Mouse (Mus musculus): ENCODE measurements around the gene Gramd1a.

Gramd1a gene

DNA sequence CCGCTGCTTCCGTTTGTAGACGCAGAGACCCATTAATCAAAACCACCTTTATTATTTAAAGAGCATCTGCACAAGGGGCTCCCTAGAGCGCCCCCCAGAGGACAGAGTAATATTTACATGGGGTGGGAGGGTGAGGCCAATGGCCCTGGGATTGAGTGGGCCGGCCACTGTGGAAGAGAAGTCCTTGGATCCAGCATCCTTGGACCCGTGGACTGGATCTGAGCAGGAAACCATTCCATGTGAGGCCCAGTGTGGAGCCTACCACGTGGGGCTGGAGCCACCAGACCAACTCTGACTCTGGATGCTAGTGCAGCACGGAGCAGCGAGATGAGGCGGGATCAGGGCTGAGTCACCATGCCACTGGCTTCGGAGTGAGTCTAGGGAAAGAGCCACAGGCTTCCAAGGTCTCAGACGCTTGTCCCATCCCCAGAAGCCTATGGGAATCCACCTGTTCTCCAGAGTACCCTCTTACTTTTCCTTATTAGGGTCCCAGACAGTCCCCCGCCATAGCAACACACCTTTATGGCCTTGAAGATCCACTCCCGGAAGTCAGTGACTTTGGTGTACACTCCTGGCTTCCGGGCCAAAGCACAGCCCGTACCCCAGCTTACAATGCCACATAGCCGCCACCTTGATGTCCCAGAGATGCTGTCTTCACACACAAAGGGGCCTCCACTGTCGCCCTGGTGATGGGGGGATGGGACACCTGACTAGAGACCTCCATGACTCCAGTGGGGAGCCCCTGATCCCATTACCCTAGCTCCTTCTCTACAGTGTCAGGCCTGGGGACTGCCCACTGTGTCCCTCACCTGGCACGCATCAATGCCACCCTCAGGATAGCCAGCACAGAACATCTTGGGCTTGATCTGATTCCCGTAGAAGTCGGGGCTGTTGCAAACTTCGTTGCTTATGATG, 56.7 kb downstream of the Gramd1a start:
- in situ Hi-C loops (cut with MboI; ENCODE audit: unreplicated experiment in 2 of 2) = loop anchor here (5.0 kb wide), 1 partner anchor 42 kb away; the partner anchor contains the start of genes Fxyd1 (in 2 of the 2) and Lgi4 (in 2 of the 2)

DNA sequence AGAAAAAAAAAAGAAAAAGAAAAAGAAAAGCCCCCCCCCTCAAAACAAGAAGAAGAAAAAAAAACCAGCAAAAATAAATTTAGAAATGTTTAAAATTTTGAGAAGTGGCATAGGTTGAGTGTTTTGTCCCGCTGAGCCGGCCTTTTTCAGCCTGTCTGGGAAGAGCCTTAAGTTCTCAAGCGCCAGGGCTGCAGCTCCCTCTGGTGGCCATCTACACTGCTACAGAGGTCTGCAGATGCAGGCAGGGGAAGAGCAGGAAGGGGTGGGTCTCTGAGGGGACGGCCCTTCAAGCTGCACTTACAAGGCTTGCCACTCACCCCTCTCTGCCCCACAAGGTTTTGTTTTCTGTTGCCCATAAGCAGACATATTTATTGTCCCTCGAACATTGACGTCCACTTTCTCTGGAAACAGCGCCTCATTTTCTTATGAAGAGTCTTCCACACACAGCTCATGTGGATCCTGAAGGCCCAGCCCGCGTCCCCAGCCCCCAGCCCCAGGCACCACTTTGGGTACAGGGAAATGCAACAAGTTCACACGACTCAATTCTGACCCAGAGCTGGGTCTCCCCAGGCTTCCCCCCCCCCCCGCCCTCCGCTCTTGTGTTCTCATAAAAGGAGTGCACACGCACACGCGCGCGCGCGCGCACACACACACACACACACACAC, 58.0 kb downstream of the Gramd1a start:
- in situ Hi-C loops (cut with MboI; ENCODE audit: unreplicated experiment in 2 of 2) = loop anchor here (5.0 kb wide), 1 partner anchor 40 kb away; the partner anchor contains the start of genes Fxyd1 (in 2 of the 2) and Lgi4 (in 2 of the 2)

DNA sequence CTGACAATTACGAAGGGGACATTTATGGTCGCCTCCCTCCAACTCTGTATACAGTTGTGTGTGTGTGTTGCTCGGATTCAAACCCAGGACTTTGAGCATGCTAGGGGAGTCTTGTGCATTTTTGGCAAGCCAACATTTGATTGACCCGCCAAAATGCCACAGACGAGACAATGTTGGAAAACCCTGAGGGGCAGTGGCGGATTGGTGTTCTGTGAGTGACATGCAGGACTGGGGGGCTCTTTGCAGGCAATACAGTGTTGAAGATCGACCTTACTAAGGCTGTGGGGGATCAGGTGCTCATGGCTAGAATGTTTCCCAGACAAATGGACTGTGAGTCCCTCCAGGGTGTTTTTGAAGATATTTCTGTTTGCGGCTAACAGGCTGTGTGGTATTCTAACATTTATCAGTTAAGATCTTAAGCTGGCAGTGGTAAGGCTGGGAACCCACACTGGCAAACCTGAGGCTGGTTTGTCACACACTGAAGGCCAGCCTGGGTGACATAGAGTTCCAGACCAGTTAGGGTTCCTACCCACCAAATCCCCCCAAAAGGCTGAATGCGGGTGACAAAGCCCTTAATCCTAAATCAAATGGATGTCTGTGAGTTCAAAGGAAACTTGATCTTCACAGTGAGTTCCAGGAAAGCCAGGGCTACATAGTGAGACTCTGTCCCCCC, 58.7 kb downstream of the Gramd1a start:
- in situ Hi-C loops (cut with MboI; ENCODE audit: unreplicated experiment in 2 of 2) = loop anchor here (5.0 kb wide), 1 partner anchor 40 kb away; the partner anchor contains the start of genes Fxyd1 (in 2 of the 2) and Lgi4 (in 2 of the 2)

DNA sequence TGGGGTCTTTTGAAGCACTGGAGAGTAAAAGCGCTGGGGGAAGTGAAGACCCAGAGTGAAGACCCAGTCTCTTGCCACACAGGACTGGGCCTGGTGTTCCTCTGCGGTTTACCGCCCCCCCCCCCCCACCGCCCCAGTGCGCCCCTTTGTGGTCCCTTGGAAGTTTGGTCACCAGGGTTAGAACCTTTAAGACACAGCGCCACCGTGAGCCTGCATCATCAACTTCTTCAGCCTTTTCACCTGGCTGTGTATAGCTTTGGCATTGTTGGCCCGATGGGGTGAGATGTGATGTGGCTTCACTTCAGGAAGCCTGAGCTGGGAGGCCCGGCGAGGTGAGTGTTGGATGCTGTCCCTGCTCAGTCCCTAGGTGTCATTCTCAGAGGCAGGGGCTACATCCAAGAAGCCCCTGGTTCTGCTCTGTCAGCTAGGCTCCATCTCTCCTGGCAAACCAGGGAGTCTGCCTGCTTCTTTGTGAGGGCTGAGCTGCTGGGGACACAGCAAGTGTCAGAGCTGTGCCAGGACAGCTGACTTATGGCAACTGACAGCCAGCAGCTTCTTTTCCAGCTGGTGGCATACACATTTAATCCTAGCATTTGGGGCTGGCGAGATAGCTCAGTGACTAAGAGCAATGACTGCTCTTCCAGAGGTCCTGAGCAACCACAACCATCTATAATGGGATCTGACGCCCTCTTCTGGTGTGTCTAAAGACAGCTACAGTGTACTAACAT, 60.8 kb downstream of the Gramd1a start:
- in situ Hi-C loops (cut with MboI; ENCODE audit: unreplicated experiment in 2 of 2) = loop anchor here (5.0 kb wide), 1 partner anchor 38 kb away; the partner anchor contains the start of genes Fxyd1 (in 2 of the 2) and Lgi4 (in 2 of the 2)

DNA sequence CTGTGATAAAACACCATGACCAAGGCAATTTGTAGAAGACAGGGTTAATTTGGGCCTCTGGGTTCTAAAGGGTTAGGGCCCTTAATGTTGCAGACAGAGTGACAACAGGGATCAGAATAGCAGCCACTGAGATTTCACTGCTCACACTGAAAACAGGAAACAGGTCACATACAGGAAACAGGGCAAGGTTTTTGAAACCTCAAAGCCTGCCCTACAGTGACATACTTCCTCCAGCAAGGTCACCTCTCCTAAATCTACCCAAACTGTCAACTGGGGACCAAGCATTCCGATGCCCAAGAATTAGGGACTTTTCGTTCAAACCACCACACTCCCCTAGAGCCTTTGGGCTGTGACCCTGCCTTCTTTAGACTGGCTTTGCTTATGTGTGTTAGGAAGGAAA, 66.0 kb downstream of the Gramd1a start:
- in situ Hi-C loops (cut with MboI; ENCODE audit: unreplicated experiment in 2 of 2) = no loop called here

DNA sequence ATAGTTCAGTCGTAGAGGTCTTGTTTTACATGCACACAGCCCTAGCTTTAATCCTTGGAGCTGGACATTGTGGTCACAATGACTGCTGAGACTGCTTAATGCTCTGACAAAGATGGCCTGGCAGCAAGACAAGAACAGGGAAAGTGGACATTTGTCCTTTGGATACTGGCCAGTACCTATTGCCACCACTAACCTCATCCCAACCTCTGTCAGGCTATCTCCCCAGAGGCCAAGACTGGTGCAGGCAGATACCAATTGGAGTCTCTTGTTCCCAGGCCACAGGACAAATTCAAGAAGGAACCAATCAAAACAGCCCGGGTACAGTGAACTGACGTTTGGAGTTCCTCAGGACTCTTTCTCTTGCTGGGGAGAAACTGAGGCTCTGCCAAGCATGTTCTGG, 67.5 kb downstream of the Gramd1a start:
- in situ Hi-C loops (cut with MboI; ENCODE audit: unreplicated experiment in 2 of 2) = no loop called here

DNA sequence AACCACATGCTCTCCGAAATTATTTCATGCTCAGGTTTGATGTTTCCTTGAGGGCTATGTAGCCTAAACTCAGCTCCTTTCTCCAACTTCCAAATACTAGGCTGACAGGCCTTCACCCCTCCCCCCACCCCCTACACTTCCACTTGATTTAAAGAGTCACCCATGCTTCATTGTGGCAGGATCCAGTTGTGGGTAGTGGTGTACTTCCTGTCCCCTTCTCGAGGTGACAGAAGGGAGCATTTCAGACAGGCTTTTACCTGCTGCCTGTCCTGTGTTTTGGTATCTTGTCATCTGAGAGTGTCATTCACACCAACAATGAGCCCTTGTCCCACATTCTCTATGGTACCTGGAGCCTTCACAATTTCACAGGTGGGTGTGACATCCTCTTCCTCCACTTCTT, 68.4 kb downstream of the Gramd1a start:
- in situ Hi-C loops (cut with MboI; ENCODE audit: unreplicated experiment in 2 of 2) = no loop called here

DNA sequence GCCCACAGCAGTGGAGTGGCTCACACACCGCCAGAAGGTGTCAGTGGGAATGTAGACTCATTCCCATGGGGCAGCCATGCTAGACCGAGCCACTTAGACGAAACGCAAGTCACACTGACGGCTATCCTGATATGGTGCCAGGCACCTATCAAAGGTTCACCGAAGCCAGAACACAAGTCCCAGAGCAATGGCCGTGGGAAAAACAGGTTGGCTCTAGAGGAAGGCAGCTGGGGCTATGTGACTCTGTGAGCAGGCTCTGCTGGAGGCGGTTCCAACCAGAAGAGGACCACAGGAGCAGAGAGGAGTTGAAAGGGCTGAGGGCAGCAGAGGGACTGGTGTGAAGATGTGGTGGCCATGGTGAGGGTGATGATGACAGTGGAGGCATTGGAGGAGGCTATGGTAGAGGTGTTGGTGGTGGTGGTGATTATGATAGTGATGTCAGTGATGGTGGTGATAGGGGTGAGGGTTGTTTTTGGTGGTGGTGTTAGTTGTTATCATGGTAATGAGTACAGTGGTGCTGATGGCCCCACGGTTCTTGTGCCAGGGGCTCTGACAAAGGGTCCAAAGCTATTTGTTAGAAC, 69.4 kb downstream of the Gramd1a start:
- in situ Hi-C loops (cut with MboI; ENCODE audit: unreplicated experiment in 2 of 2) = no loop called here

DNA sequence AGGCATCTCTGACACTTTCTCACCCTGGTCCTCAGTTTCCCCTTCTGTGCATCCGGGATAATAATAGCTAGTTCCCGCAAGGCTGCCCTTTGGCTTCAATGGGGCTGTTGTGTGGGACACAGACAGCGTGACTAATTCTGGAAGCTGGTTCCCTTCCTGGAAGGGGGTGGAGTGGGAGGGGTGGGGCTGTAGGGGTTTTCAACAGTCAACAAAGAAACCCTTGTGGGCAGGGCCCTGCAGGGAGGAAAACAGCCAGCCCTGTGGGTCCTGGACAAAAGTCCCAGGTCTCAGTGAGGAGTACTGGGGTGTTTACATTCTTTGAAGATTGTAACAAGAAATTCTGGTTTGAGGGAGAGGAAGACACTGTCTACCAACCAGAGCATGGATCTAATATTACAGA, 70.5 kb downstream of the Gramd1a start:
- in situ Hi-C loops (cut with MboI; ENCODE audit: unreplicated experiment in 2 of 2) = no loop called here

DNA sequence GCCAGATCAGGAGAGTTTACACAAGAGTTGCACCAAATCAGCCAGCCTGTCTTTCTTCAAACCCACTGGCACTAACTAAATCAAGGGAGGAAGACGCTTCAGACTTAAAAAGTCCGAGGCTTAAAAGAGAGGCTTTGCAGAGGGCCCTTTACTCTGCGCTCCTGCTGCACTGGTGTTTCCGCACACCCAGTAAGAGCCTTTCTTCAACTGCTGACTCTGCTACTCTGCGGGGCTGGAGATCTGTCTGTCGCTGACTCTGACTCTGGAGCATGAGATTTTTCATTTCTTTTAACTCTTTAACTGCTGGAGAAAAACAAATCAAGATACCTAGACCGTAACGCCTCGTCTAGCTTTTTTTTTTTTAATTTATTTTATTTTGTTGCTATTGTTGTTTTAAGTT, 71.6 kb downstream of the Gramd1a start:
- in situ Hi-C loops (cut with MboI; ENCODE audit: unreplicated experiment in 2 of 2) = no loop called here

DNA sequence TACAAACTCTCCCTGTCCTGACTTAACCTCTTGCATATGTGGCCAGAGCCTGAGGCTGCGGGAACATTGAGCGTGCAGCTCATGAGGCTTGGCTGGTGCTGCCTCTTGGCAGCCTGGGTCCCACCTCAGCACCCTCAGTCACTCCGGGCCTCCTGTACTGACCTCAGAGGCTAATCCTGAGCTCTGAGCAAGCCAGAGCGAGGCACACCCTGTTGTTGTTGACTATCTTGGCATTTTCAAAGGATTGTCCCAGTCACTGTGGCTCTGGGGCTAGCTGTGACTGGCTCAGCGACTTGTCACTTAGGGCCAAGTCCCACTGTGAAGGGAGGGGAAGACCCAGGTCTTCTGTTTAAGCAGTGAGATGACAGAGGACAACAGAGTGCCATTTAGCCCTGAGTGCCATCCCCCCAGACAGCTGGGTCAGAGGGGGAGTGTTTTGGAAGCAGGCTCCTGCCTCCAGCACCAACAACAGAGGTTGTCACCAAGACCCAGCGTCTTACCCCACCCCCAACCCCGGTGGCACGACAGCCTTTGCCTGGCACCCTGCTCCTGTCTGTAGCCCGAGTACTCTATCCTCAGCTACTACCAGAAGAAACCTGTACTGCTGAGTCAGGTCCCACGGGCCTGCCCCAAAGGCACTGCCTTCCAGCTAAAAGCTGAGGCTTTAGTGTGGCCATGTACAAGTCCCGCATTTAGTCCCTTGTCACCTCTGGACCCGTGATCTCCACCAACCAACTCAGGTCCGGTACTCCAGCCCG, 72.7 kb downstream of the Gramd1a start:
- in situ Hi-C loops (cut with MboI; ENCODE audit: unreplicated experiment in 2 of 2) = no loop called here

DNA sequence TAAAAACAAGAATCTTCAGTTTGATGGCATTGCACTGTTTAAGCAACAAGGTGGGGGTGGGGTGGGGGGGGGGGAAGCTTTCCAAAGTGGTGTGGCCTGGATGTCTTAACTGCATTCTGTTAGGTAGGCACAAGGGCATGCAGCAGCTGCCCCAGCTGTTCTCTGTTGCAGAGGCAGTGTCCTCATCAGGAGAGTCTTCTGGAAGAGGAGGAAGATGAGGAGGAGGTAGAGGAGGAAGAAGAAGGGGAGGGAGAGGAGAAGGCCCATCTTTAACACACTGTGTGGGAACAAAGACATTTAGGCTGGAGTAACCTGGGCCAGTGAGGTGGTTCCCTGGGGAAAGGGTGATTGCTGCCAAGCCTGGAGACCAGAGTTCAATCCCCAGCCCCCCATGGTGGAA, 73.6 kb downstream of the Gramd1a start:
- in situ Hi-C loops (cut with MboI; ENCODE audit: unreplicated experiment in 2 of 2) = no loop called here

DNA sequence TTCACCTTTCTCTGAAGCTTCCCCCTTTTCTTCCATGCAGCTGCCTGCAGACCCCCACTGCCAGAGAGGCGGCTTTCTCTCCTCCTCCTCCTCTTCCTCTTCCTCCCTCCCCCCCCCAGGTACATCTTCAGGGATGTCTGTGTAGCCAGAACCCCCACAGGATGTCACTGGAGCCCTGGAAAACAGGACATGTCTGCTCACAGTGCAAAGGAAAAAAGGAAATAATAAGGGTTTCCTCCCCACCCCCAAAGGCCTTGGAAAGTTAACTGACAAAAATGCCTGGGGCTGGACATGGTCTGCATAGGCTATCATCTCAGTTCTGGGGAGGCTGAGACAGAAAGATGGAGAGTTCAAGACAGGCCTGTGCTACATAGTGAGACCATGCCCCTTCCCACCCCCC, 74.6 kb downstream of the Gramd1a start:
- in situ Hi-C loops (cut with MboI; ENCODE audit: unreplicated experiment in 2 of 2) = no loop called here

DNA sequence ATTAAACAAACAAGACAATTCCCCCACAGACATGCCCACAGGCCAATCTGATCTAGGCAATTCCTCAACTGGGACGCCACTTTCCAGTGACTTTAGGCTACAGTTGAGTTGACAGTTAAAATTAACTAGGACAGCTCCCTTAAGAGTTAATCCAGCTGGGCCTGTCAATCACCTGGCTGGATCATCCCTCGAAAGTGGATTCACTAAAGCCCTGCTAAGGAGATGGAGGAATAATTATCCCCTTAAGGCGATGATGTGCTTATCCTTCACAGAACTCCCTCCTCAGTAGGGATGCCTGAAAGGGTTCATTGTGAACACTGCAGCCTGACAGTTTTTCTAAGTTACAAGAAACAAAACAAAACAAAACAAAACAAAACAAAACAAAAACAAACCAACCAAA, 75.1 kb downstream of the Gramd1a start:
- in situ Hi-C loops (cut with MboI; ENCODE audit: unreplicated experiment in 2 of 2) = no loop called here
